Mouse (Mus musculus) heart, adult 2 months (tissue): ENCODE measurements around the gene Sypl.

Experiments used
- CTCF ChIP-seq: fragments of 200-600 bp; IDR thresholded peaks from 2 replicates; pipeline ENCODE4 v1.8.1; 2022; ENCODE audit warnings: antibody characterized with exemption, mild to moderate bottlenecking, moderate library complexity
- POLR2A ChIP-seq: fragments of 200-500 bp; IDR thresholded peaks from 2 replicates; pipeline ENCODE4 v1.6.1; 2011; ENCODE audit warnings: mild to moderate bottlenecking, low read depth, low read length, control low read depth; ENCODE audit not compliant: insufficient read depth

DNA sequence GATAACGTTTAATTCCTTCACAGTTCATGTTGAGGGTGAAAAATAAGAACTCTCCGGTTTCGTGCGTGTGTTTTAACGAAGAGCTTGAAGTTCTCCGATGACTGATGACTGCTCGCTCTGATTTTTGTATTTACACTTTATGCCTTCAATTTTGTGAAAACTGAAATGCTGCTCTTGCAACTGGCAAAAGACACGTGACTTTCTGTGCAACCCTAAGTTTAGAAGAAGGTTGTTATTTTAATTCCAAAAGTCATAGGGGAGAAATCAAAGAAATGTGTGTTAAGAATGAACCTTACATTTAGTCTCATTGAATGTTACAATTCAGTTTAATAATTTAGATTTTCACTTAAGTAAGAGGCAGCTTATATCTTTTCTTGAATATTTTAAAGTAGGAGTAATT is 1.3 kb downstream of the Sypl start:
- TF ChIP-seq CTCF, result no peak
- TF ChIP-seq POLR2A, result no peak
